Mouse (Mus musculus): Measurements from ENCODE around the gene Lrrtm4.

Gene Lrrtm4

DNA sequence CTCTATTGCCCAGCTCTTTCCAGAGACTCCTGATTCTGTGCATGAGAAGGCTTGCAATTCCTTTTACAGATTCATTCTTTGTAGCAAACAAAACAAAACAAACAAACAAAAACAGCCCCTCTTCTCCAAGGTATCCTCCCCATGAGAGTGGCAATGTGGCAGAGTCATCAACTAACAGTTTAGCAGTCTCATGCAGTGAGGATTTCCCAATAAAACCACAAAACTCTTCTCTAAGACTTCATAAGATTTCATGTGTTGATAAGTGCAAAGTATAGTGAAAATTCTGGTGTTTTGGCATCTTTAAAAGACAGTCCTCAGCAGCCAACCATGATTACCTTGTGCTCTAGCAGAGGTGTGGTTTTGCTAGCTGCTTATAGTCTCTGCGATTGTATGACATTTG, 284.9 kb downstream of the Lrrtm4 start:
- no peak for DNase-seq (ENCODE audit: low read depth, low spot score)

DNA sequence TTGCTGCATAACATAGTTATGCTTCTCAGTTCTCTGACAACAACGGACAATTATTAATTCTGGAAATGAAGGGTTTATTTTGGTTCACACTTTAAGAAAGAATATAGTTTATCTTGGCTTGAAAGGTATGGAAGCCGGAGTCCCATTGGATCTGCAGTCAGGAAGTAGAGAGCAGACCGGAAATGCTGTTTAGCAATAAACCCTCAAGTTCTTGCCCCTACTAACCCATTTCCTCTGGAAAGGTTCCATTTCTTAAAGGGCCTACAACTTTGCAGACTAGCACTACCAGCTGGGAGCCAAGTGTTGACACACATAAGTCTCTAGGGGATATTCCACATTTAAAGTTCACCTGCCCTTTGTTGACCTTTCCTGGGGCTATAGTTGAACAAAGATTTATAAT, 309.7 kb downstream of the Lrrtm4 start:
- no peak for DNase-seq (ENCODE audit: low read depth, low spot score)

DNA sequence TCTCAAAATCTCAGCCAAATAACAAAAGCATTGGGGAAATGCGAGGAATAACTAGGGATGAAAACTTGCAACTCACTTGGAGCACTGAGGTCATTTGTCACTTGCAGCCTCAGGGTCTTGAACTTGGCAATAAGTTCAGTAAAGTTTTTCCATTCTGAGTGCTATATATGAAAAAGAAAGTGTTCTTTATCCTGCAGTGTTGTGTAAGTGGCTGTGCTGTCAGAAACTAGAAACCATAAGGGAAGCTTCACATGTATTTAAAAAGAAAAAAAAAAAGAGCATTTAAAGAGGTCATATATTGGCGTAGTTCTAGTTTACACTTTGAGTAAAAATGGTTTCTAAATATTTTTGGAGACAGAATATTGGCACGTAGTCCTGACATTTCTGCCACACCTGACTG, 313.1 kb downstream of the Lrrtm4 start:
- no peak for DNase-seq (ENCODE audit: low read depth, low spot score)

DNA sequence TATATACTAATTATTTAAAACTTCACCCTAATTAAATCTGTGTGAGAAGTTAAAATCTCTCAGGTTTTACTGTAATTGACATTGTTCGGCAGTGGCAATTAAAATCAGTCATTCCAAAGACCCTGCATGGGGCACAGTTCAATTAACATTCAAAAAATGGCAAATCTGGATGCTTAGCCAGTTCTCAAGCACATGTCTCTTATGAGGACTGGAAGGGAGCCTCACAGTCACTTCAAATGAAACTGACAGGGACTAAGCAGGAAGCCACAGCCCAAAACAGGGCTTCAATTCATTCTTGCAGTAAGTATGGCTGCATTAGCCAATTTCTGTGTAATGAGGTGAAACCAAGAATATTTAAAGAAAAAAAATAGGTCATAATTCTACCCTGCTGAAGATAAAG, 333.6 kb downstream of the Lrrtm4 start:
- no peak for DNase-seq (ENCODE audit: low read depth, low spot score)

DNA sequence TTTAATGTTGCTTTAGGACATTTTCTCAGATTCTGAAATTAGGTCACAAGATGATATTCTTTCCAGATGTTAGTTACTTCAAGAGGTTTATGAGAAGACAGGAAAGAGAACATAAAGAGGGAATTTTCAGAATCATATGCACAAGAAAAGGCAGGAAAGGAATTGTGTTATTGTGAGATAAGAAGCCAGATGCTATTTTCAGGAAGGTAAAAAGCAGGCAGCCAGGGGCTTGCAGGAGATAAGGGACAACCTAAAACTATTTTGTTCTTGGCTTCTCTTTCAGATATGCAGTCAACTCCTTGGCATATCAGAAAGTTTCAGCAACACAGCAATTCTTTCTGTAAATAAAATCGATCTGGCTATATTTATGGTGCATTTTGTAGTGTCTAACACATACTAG, 338.4 kb downstream of the Lrrtm4 start:
- no peak for DNase-seq (ENCODE audit: low read depth, low spot score)

DNA sequence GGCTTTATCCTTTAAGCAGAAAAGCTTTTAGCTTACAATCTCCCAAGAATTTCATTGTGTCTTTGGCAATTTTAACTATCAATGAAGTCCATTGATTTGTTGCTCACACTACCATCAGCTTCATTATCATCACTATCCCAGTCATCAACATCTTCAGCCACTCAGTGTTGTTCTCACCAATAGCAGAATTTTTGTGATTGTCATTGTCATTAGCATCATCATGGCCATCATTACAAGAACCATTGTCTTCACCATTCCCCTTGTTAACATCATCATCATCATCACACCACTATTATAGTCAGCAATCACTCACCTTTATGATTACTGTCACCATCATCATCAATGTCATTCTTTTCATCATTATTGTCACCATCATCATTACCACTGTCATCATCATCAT, 344.9 kb downstream of the Lrrtm4 start:
- DNase-seq (ENCODE audit: low read depth, low spot score), result no peak

DNA sequence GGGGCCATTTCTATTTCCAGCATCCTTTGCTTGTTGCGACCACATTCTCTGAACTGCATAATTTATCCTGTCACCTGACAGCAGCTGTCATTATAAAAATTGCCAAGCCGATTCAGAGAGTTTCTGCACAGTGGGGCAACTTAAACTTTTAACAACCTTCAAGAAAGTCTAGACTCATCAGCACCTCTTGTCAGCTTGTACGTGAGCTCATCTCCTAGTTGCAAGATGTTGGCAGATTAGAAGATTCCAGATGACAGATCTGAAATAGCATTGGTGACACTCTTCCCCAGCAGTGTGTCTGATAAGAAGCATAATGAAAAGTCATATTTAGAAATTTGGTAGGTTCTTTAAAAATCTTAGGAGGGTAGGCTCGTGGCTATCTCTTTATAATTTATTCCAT, 347.9 kb downstream of the Lrrtm4 start:
- no peak for DNase-seq (ENCODE audit: low read depth, low spot score)

DNA sequence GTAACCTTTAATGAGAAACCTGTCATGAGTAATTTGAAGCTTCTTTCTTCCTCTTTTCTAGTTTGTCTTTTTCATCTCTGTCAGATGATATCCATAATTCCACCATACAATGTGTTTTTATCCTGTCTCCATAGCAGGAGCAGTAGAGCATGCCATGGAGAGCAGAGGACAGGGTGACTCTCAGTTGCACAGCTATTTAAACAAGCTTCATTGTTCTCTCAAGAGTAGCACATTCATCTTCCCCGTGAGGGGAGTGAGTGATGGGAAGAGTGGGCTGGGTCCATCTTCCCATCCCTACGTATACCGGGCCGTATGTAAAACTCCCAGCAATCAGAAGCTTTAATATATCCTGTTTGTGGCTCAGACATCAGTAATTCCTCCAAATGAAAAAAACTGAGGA, 370.9 kb downstream of the Lrrtm4 start:
- no peak for DNase-seq (ENCODE audit: low read depth, low spot score)

DNA sequence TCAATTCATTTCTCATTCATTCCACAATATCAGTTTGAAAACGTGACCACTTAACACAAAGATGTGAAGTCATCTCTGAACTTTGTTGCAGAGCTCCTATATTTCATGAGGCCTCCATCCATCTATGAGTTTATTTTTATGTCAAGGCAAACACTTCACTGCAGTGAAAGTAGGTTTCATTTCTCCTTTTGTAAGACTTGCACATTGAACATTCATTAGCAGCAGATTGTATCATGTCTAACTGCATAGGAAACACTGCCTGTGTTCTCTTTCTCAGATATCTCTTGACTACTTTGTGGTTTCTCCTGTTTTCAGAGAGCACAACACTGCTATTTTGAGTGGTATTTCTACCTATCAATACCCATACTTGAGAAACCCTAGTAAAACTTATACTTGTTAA, 388.1 kb downstream of the Lrrtm4 start:
- DNase-seq (ENCODE audit: low read depth, low spot score), result no peak

DNA sequence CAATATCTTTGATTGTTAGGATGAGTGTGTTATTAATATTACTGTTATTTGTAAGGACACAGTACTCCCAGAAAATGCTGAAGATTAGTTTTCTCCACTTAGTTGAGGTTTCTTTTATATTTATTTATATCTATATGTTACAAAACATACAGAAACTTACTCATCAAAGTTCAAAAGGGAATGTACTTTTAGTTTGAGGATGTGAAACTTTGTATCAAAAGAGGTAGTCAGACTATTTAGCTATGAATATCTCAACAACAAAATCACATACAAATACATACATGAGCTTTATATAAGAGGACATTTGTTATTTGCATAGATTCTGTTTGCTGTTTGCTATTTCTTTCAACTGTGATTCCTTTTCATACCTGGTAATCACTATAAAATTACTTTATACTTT, 421.5 kb downstream of the Lrrtm4 start:
- DNase-seq (ENCODE audit: low read depth, low spot score), result no peak

DNA sequence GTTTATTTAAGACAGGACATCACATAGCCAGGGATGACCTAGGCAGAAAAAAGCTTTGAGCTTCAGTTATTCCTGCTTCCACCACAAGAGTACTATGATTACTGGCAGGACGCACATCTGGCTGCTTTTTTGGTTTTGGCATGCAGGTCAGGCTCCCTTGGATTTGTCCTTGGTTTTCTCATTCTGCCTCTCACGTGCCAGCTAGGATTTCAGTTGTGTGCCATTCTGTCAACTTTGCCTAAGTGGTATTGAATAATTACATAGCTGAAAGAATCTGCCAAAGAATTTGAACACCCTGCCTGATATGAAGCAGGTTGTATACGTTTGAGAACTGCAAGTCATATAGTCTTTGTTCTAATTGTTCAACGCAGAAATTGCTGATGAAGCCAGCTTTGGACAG, 451.9 kb downstream of the Lrrtm4 start:
- DNase-seq (ENCODE audit: low read depth, low spot score), result no peak

DNA sequence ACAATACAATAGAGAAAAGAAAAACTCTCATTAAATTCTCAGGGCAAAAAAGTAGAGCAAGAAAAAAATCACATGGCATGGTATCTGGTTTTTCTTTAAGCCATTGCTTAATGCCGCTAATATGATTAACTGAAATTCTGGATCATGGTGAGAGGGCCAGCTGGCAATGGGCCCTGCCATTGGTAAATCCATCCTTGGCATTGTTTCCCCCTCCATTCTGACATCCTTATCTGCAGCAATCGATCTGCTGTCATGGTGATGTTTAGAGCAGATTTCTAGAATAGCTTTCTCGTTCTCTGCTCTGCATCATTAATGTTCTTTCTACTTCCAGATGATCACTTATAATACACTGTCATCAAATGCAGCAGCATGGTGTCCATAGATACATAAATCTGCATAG, 457.5 kb downstream of the Lrrtm4 start:
- no peak for DNase-seq (ENCODE audit: low read depth, low spot score)

DNA sequence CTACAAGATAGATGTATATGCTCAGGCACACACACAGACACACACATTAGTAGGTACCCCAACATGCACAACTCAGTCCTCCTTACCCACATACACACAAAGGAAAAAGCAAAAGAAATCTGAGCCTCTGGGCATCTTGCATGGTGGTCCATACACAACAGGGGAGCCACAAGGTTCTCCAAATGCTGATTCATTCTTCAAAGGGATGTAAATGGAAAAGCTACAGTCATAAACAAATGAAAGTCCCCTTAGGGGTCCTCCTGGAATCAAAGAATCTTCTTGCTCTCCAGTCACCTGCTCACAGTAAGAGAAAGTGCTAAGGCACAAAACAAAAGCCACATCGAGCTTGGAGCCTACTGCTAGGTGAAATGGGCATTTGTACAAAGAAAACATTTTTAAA, 526.3 kb downstream of the Lrrtm4 start:
- peak; percentile 35 for DNase-seq (ENCODE audit: low read depth, low spot score)

DNA sequence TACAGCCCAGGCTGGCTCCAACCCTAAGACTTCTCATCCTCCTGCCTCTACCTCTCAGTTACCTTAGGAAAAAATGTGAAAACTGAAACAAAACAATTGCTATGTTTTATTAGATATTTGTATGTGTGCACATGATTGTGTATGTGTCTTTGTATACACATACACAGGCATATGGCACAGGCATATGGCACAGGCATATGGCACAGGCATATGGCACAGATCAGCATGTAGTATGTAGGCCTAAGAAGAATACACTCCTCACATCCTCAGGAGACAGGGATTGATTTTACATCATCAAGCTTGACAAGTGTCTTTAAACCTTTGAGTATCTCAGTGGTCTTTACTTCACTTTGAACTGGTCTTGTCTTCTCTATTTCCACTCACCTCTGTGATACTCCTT, 531.2 kb downstream of the Lrrtm4 start:
- DNase-seq (ENCODE audit: low read depth, low spot score), result no peak

DNA sequence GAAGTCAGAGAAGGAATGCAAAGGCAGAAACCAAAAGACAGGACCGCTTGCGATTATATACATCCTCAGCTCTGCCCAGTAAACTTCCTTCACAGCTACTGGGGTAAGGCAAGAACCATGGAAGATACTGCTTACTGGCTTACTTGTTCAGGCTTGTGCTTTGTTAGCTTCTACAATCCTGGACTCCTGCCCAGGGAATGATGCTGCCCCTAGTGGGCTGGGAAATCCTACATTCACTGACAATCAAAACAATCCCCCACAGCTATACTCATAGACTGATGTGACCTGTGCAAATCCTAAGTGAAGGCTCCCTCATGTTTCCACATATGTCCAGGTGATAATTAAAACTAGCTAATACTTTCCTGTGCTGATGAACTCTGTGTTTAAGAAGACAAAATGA, 534.7 kb downstream of the Lrrtm4 start:
- peak; percentile 7 for DNase-seq (ENCODE audit: low read depth, low spot score)

DNA sequence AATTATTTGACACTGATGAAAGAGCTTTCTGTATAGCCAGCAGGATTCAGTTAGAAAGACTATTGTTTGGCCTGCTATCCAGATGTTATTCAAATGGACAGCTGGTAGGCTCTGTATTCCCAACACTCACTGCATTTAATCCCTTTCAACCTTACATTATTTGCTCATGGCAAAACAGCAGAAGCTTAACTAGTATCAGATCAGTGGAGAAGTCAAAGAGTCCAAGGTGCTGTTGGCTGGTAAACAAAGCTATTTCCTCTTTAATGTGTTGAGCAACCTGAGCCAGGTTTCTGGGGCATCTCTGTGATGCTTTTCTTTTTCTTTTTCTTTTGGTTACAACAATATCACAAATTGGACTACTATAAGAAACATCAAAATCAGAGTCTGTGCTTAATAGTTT, 536.3 kb downstream of the Lrrtm4 start:
- no peak for DNase-seq (ENCODE audit: low read depth, low spot score)

DNA sequence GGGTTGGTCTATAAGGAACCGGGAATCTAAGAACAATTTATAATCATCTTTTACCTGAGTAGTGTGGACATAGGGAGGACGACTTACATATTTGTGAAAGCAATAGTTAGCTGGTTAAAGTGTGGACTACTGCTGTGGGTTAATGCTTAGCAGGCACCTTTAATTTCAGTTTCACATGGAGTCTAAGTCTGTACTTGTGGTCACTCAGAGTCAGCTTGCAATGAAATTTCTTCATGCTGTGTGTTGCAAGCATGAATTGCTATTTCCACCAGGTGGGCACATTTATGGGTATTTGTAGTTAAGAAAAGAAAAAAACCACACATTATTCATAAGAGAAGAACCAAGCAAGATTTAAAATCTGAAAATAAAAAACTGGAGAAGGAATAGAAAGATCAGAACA, 558.5 kb downstream of the Lrrtm4 start:
- DNase-seq (ENCODE audit: low read depth, low spot score), result no peak

DNA sequence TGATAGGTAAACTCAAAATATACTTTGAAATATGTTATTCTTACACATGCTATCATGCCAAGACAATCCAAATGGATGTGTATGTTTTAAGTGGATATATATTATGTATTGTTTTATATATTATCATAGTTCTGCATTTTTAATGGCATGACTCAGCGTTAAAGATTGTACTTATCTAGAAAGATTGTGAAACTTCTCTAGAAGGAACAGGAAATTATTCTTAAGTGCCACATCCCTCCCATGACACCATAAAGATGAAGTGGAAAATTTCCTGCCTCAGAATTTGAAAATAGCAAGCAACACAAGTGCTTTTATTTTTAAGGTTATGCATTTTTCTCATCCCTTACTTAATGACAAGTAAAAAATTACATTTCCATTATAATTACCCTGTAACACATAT, 563.5 kb downstream of the Lrrtm4 start:
- no peak for DNase-seq (ENCODE audit: low read depth, low spot score)

DNA sequence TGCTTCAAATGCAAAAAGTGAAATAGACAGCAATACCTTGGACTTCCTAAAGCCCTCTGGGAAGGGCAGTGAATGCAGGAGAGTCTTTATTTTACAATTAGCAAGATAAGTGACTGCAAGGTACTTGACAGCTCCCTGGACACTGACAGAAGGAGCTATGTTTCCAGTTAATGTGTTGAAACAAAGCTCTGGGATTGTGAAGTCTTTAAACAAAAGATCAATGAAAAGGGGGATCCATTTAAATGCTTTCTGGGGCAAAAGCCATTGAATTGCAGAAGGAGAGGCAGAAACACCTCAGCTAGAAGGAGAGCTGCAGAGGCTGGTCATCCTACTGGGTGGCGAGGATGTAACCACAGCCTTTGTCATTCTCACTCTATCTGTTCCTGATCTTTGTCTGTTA, 571.1 kb downstream of the Lrrtm4 start:
- peak; percentile 61 for DNase-seq (ENCODE audit: low read depth, low spot score)

DNA sequence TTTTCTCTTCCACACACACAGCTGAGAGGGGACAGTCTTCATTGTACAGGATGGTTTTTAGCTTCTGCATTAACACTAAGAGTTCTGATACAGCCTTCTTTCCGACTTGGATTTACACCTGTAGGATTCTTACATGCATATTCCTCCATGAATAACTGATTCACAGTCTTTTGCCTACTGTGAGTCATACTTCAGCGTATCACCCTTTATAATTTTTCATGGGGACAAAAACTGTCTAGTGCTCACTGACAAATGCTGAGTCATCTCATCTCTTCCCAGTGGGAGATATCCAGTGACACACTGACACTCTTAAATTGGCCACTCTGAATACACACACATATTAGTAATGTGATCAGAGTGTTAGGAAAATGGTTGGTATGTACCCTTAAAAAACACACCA, 600.8 kb downstream of the Lrrtm4 start:
- DNase-seq (ENCODE audit: low read depth, low spot score), result no peak

DNA sequence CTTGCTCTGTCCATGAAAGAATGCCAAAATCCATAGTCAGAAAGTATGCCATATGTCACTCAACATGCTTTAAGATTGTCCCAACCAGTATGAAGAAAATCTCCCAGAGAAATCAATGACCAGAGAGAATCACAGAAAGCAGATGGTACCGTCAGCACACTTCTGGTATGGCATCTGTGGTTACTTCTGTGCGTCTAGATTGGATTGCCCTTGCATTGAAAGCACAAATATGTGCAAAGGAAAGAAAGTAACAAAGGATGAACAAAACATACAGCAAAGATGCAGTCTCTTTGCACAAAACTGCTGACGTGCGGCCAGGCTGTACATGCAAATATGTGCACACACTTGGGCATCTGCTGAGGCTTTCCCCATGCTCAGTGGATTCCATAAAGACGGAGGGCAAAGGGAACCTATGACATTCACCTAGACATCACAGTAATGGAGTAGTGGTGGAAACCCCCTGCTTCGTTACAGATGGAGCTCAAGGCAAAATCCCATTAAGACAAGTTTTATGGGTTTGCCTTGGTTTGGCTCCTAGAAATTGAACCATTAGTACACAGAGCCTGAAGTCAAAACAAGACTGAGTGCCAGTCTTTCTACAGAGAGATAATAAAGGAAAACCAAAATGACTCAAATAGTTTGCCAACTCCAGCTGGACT, 604.1 kb downstream of the Lrrtm4 start:
- no peak for DNase-seq (ENCODE audit: low read depth, low spot score)

DNA sequence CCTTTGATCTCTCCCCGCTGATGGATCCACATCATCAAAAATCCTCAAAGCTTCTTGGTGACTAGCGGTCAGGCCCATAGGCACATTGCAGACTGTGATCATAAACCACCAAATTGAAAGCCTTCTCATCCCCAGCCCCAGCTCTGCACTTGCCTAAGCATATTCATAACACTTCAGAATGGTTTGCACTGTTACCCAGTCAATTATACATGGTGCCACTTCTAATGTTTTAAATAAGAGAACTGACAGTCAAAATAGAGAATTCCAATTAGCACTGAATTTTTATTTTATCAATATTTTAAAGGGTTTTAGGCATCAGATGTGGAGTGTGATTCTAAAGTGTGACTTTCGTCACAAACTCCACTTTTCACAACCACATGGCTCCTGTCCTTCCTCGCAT, 606.8 kb downstream of the Lrrtm4 start:
- no peak for DNase-seq (ENCODE audit: low read depth, low spot score)

DNA sequence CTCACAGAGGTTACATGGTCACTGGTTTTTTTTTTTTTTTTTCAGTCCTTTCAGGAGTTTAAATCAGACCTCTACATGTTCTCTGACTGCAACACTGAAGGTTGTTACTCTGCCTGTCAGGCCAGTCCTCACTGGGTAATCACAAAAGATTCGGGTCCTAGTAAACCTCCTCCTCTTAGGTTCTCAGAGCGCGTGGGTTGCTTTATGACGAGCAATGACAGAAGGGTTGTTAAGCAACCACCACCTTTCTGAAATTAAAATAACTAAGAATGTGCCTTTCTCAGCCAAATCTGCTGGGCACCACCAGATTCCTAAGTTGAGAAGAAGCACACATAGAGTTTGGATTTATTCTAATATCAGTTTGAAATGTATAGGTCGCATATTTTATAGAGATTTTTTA, 644.1 kb downstream of the Lrrtm4 start:
- no peak for DNase-seq (ENCODE audit: low read depth, low spot score)

DNA sequence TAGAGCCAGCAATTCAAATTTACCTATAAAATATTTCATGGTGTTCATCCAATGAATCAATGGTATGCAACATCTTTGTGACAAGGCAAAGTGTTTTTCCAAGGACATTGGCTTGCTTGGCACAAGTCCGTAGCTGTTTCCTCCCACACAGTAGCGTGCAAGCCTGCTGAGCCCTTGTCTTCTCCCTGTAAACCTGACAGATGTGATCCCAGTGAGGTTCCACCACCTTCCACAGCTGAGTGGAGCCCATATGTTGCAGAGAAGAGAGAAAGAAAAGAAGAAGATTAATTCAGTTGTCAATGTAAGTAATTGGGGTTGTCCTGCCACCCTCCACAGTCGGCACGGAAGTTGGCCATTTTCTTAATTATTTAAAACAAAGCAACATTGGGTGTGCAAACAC, 645.4 kb downstream of the Lrrtm4 start:
- DNase-seq (ENCODE audit: low read depth, low spot score), result no peak

All from ZHBTc4 (cell line).